Mouse (Mus musculus): ENCODE data around the gene Pitpnm2.

DNA sequence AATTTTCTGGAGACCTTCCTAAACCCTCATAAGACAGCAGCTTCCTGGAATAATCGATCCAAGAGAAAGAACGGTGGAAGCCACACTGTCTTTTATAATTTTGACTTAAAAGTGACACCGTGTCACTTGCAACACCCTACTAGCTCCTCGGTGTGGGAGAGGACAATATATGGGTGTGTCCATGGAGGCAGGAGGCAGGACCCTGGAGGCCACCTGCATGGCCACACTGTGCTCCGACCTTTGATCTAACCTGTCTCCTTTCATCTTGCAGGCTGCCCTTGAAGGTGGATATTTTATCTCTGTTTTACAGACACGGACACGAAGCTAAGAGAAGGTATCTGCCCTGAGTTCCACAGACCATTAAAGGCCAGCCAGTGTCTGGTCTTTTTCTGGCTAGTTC is 51.1 kb downstream of the Pitpnm2 start:
- TF ChIP-seq CTCF (IDR thresholded peaks at IDR 0.05; ENCODE audit: extremely low read depth, insufficient read depth, low read length) (no peak), POLR2A (IDR thresholded peaks at IDR 0.05; ENCODE audit: extremely low read depth, insufficient read depth, low read length) (no peak)

All from cortical plate, adult 2 months (tissue).